Mouse (Mus musculus): ENCODE measurements around the gene Bsdc1.

Gene Bsdc1

GRCm38 (mm10) chr4:129481090-129481489 lies 19.7 kb downstream of the Bsdc1 start:
- no peak for DNase-seq (ENCODE audit: low spot score)

- peak; percentile 83 for DNase-seq (ENCODE audit: low spot score)
These were observed 29.8 kb downstream of the Bsdc1 start, which contains the start of the genes Tssk3 and Fam229a for GRCm38 (mm10) chr4:129490972-129491880. Tssk3 (minus strand) TSS chr4:129491022. Fam229a (plus strand) TSS chr4:129491190.

- DNase-seq (ENCODE audit: low spot score), result no peak
These were observed 33.3 kb downstream of the Bsdc1 start for GRCm38 (mm10) chr4:129494681-129495080.

- DNase-seq (ENCODE audit: low spot score), result no peak
These were observed 34.5 kb downstream of the Bsdc1 start for GRCm38 (mm10) chr4:129495672-129496562.

GRCm38 (mm10) chr4:129496631-129497030 lies 35.2 kb downstream of the Bsdc1 start:
- DNase-seq (ENCODE audit: low spot score), result no peak

GRCm38 (mm10) chr4:129498941-129499340 lies 37.6 kb downstream of the Bsdc1 start:
- DNase-seq (ENCODE audit: low spot score), result peak; percentile 75

- no peak for DNase-seq (ENCODE audit: low spot score)
These were observed 38.6 kb downstream of the Bsdc1 start for GRCm38 (mm10) chr4:129500017-129500416.

GRCm38 (mm10) chr4:129500607-129501566 lies 39.5 kb downstream of the Bsdc1 start:
- DNase-seq (ENCODE audit: low spot score), result peak; percentile 91

- no peak for DNase-seq (ENCODE audit: low spot score)
These were observed 41.0 kb downstream of the Bsdc1 start for GRCm38 (mm10) chr4:129502327-129502888.

GRCm38 (mm10) chr4:129502901-129503444 lies 41.6 kb downstream of the Bsdc1 start:
- DNase-seq (ENCODE audit: low spot score), result no peak

GRCm38 (mm10) chr4:129505511-129505910 lies 44.1 kb downstream of the Bsdc1 start:
- no peak for DNase-seq (ENCODE audit: low spot score)

- no peak for DNase-seq (ENCODE audit: low spot score)
These were observed 46.3 kb downstream of the Bsdc1 start for GRCm38 (mm10) chr4:129507434-129508236.

GRCm38 (mm10) chr4:129508237-129508515 lies 46.8 kb downstream of the Bsdc1 start:
- DNase-seq (ENCODE audit: low spot score), result no peak

GRCm38 (mm10) chr4:129508834-129509600 lies 47.6 kb downstream of the Bsdc1 start:
- no peak for DNase-seq (ENCODE audit: low spot score)

GRCm38 (mm10) chr4:129509650-129510049 lies 48.3 kb downstream of the Bsdc1 start:
- no peak for DNase-seq (ENCODE audit: low spot score)

- no peak for DNase-seq (ENCODE audit: low spot score)
These were observed 49.5 kb downstream of the Bsdc1 start for GRCm38 (mm10) chr4:129510723-129511412.

GRCm38 (mm10) chr4:129511413-129512096 lies 50.2 kb downstream of the Bsdc1 start:
- DNase-seq (ENCODE audit: low spot score), result peak; percentile 60
